17 mouse cellular contexts compared by ENCODE assay signal in the genomic region with DNA sequence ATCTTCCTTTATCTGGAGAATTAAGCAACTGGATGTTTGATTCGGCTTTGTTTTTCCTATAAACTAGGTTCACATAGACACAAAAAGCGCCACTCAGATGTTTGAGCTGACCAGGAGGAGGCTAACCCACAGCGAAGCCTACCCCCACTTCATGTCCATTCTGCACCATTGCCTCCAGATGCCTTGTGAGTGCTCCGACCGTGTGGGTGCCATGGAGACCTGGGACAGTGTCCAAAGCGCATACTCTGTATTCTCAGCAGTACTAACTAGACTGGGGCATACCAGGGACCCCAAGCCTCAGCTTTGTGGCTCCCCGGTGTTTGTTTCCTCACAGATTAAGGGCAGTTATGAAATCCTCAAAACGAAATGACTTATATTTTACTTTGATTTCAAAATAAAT.
DNase-seq lines count a peak whose midpoint lies in the region; ATAC-seq and TF ChIP-seq lines count a peak whose summit lies in the region.
"Had no signal": no experiment of that assay in that cellular context is flagged by ENCODE, and none has a peak within 500 bp of the region (broad histone marks: within the 10 kb centered on the region; RNA-seq: fewer than 3 reads in every experiment).

No protein-coding gene starts in this region.

- no peaks in the 10 kb centered on the region for H3K27me3 ChIP-seq in kidney, embryonic 16.5 days (ENCODE audit: insufficient read depth, low read length)
- no peaks in the 10 kb centered on the region for H3K27me3 ChIP-seq in forebrain, postnatal 0 days (ENCODE audit: insufficient read depth, low read length)
- H3K27me3 ChIP-seq in neural tube, embryonic 14.5 days (ENCODE audit: control insufficient read depth, insufficient read depth, low read length) = no peaks in the 10 kb centered on the region
- no peaks in the 10 kb centered on the region for H3K27me3 ChIP-seq in liver, postnatal 0 days (ENCODE audit: insufficient read depth, low read length)

- no peak overlapping the region for H3K4me3 ChIP-seq in kidney, embryonic 16.5 days (ENCODE audit: low read length)
- H3K4me3 ChIP-seq in forebrain, postnatal 0 days (ENCODE audit: low read depth, low read length) = no peak overlapping the region
- H3K4me3 ChIP-seq in neural tube, embryonic 14.5 days (ENCODE audit: low read depth, low read length) = no peak overlapping the region
- H3K4me3 ChIP-seq in liver, postnatal 0 days (ENCODE audit: low read depth, low read length) = no peak overlapping the region

- H3K4me2 ChIP-seq in kidney, embryonic 16.5 days (replicated peaks; ENCODE audit: low read depth, low read length) = no peak overlapping the region
- no peak overlapping the region for H3K4me2 ChIP-seq in forebrain, postnatal 0 days (ENCODE audit: low read depth)
- no peak overlapping the region for H3K4me2 ChIP-seq in neural tube, embryonic 14.5 days (ENCODE audit: low read depth, low read length)
- H3K4me2 ChIP-seq in liver, postnatal 0 days (ENCODE audit: low read depth, low read length) = no peak overlapping the region
- H3K4me2 ChIP-seq: lung, embryonic 14.5 days had no signal

- H3K9me3 ChIP-seq in kidney, embryonic 16.5 days (ENCODE audit: low read length) = no peaks in the 10 kb centered on the region
- H3K9me3 ChIP-seq in forebrain, postnatal 0 days (ENCODE audit: low read length) = no peaks in the 10 kb centered on the region
- no peaks in the 10 kb centered on the region for H3K9me3 ChIP-seq in neural tube, embryonic 14.5 days (ENCODE audit: control insufficient read depth, low read length)
- no peaks in the 10 kb centered on the region for H3K9me3 ChIP-seq in liver, postnatal 0 days (ENCODE audit: low read length)

- no peaks in the 10 kb centered on the region for H3K4me1 ChIP-seq in kidney, embryonic 16.5 days (ENCODE audit: insufficient read depth, low read length)
- H3K4me1 ChIP-seq in forebrain, postnatal 0 days (ENCODE audit: insufficient read depth) = no peaks in the 10 kb centered on the region
- H3K4me1 ChIP-seq in neural tube, embryonic 14.5 days (ENCODE audit: control insufficient read depth, insufficient read depth, low read length) = no peaks in the 10 kb centered on the region
- 0 out of 2 replicates have a peak, but pooled peaks cover 2% of the 10 kb centered on the region for H3K4me1 ChIP-seq in liver, postnatal 0 days (ENCODE audit: insufficient read depth)

- no peak for TF ChIP-seq CTCF in forebrain, postnatal 0 days (IDR thresholded peaks at IDR 0.05; ENCODE audit: low read depth)
- no peak for TF ChIP-seq CTCF in liver, postnatal 0 days (IDR thresholded peaks at IDR 0.05; ENCODE audit: low read depth)

- no peak overlapping the region for H3K27ac ChIP-seq in kidney, embryonic 16.5 days (ENCODE audit: low read length)
- no peak overlapping the region for H3K27ac ChIP-seq in forebrain, postnatal 0 days (ENCODE audit: low read depth, low read length)
- H3K27ac ChIP-seq in neural tube, embryonic 14.5 days (ENCODE audit: low read depth, low read length) = no peak overlapping the region
- H3K27ac ChIP-seq in liver, postnatal 0 days (ENCODE audit: low read depth) = no peak overlapping the region
- H3K27ac ChIP-seq: macrophage had no signal

- no peak overlapping the region for H3K9ac ChIP-seq in kidney, embryonic 16.5 days (replicated peaks; ENCODE audit: low read length)
- no peak overlapping the region for H3K9ac ChIP-seq in forebrain, postnatal 0 days
- no peak overlapping the region for H3K9ac ChIP-seq in neural tube, embryonic 14.5 days (replicated peaks; ENCODE audit: low read depth, low read length)
- H3K9ac ChIP-seq in liver, postnatal 0 days (replicated peaks) = no peak overlapping the region
- H3K9ac ChIP-seq: lung, embryonic 14.5 days had no signal

- TF ChIP-seq EP300 in liver, postnatal 0 days (IDR thresholded peaks at IDR 0.05; ENCODE audit: low read depth) = no peak

- peaks cover 27% of the 10 kb centered on the region for H3K36me3 ChIP-seq in kidney, embryonic 16.5 days (ENCODE audit: insufficient read depth, low read length)
- peaks cover 65% of the 10 kb centered on the region for H3K36me3 ChIP-seq in forebrain, postnatal 0 days (ENCODE audit: insufficient read depth)
- H3K36me3 ChIP-seq in neural tube, embryonic 14.5 days (ENCODE audit: control insufficient read depth, insufficient read depth, low read length) = peaks cover 40% of the 10 kb centered on the region
- H3K36me3 ChIP-seq in liver, postnatal 0 days (replicated peaks; ENCODE audit: insufficient read depth, low read length) = peaks cover 43% of the 10 kb centered on the region

- 0 out of 2 replicates have a peak, but pooled peaks have one; percentile 46 for ATAC-seq in kidney, embryonic 16.5 days (ENCODE audit: low FRiP score, low TSS enrichment)
- ATAC-seq in forebrain, postnatal 0 days = peak; percentile 85
- peak; percentile 85 for ATAC-seq in neural tube, embryonic 14.5 days (ENCODE audit: low read depth)
- no peak for ATAC-seq in liver, postnatal 0 days

- 76% methylated on average over 8 of the region's 8 CpGs for WGBS in kidney, embryonic 16.5 days
- 52% methylated on average over 8 of the region's 8 CpGs for WGBS in forebrain, postnatal 0 days
- WGBS in neural tube, embryonic 14.5 days = 67% methylated on average over 8 of the region's 8 CpGs
- 82% methylated on average over 8 of the region's 8 CpGs for WGBS in liver, postnatal 0 days (ENCODE audit: insufficient replicate concordance)

- DNase-seq in cerebellum, postnatal 14 days = peak; percentile 48 to 51
- no peak for DNase-seq in cerebellum, adult 18-20 months
- no peak for DNase-seq in kidney, adult 11 months
- DNase-seq in forebrain, postnatal 0 days = peak; percentile 46
- DNase-seq in heart, adult 9 months (ENCODE audit: low spot score in 2 of 2) = no peak
- no peak for DNase-seq in liver, postnatal 0 days
- DNase-seq: cerebellum, postnatal 36 days; gastrocnemius, postnatal 10 days; heart, postnatal 10 days; kidney, adult 8-10 months; layer of hippocampus, postnatal 36 days; lung, embryonic 14.5 days; right cerebral cortex, adult 18-20 months; thymus, postnatal 4 days had no signal

Comparison
In these comparisons a context has a peak if more than half of its experiments do, and no peak if none do; other contexts are left out.
1. DNase-seq: peak in cerebellum, postnatal 14 days (2 of 2) and forebrain, postnatal 0 days (single experiment); none in cerebellum, adult 18-20 months (0 of 2), kidney, adult 11 months (single experiment), heart, adult 9 months (0 of 2) and liver, postnatal 0 days (single experiment).